Mouse (Mus musculus) naive thymus-derived CD4-positive, alpha-beta T cell, adult 2 months (primary cell): ENCODE results near the gene Fmo4.

ENCODE experiments used
- DNase-seq: peaks from one replicate; pipeline ENCODE4 v3.0.0-alpha.2; 2011; ENCODE audit warnings: low read depth

The Fmo4 gene

DNA sequence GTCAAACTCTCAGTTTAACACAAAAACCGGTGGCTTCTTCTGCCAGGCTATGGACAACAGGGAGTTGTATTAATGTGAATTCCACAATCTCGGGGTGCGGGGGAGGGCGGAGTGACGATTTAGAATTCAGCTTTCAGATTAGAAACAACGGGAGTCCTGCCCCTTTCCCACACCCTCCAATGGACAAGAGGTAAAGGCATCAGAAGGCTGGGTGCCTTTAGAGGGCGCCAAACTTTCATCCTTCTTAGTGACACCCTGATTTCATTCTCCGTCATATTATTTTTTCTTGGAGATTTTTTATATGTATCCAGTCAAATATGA, at the start of gene Fmo4:
TSS of gene Fmo4 (minus strand) at position 137 of the 321 bp plus-strand sequence.
- no peak for DNase-seq

DNA sequence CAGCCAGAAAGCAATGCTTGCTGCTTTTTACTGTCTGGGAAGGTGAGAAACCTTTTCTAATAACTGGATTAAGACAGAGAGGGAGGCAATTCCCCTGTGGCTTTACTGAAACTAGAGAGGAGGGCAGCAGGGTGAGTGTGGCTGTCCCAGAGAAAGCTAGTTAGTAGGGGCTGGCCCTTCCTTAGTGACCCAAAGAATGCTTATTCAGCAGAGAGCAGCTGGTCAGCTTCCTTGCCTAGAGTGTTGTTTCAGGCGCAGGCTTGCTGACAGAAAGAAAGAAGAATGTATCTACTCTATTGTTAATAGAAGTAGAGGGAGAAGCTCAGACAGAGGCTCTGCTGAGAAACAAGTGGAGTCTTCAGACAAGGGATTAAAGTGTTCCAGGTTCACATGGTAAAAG, 48.6 kb upstream of the Fmo4 start:
- no peak for DNase-seq

DNA sequence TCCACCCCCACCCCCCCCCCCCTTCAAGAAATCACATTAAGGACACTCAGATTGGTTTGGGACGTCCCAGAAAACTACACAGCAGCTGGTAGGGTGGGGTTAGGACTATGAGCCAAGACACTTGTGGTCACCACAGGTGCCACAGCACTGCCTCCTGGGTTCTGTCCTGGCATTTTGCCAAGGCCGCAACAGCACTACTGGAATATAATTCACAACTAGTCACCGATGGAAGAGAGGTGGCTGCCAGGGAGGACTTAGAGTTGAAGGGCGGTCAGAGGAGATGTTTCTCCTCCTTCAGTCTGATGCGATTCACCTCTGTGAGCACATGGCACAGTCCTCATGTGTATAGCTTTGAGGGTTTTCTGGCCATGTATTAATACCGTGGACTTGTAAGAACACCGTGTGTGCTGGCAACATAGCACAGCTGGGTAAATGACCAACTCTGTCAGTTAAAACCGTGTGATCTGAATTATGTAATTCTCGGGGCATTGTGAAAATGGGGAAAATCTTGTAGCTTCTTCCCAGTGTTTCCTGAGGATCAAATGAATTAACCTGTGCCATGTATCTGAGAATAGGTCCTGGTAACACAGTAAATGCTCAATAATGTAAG, 46.3 kb upstream of the Fmo4 start:
- DNase-seq = no peak

DNA sequence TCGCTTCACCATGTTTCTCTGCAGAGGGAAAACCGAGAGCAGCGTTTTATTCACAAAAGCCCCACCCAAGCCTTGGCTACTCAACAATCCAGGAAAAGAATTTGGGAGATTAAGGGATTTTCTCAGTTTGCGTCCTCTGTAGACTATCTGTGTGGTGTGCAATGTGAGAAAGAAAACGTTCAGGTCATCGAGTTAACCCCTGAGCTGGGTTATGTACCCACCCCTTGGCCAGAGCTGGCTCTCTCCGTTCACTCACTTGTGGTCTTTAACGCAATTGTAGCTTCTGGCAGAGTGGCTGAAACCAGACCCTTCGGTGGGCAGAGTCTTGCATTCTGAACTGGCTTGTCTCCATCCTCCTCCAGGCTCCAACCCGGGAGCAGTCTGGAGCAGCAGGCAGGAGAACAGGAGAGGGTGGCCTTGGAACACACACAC, 45.8 kb upstream of the Fmo4 start:
- no peak for DNase-seq

DNA sequence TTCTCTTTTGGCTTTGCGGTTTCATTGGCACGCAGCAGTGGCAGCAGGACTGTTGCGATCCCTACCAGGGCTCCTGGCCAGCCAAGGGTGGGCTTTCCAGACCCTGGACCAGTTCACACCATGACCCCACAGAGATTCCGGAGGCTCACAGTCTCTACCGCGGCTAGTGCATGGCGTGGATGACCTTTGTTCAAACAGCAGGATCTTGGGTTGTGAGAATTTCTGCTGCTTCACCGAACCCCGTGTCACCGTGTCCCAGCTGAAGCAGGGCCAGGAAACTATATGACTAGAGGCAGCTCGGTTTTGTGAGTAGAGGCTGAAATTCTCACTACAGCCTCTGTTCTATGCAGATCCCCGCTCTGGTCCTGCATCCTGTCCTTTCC, 45.0 kb upstream of the Fmo4 start:
- DNase-seq = no peak

DNA sequence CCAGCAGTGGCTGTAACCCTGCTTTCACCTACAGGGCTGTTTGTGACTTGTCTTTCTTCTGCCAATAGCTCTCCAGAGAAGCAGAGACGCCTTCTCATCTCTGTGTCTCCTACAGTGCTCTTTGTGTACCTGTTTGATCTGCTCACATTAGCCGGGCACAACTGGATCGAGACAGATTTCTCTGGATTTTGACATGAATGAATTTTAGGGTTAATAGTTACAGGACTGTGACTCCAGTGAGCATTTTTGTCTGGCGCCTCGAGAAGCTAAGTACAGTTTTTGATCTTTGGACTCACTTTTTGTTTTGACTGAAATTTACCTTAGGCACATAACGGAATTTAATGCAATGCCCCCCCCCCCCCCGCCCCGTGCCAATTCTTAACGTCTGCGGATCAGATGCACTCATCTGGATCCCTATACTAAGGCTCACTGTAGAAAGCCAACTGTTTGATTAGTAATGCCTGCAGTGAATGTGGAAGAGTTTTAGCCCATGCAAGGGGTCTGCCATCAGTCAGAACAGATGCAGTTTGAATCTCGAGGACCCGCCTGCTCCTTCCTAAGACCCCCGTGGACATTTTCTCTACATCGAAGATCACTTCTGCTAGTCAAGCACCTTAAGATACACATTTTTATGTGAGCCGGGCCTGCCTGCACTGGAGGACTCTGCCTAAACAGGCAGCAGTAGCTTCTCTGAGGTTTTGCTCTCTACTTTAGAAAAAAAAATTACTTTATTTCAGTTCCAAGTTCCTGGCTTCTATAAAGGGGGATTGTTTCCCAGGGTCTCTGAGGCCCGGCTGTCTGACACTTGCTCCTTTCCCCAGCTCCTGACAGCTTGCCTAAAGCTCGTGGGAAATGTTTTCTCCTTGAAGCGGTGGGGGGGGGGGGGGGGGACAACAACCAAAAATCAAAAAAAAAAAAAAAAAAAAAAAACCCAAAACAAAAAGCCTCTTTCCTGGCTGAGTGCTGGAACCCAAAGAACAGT, 44.3 kb upstream of the Fmo4 start:
- no peak for DNase-seq

DNA sequence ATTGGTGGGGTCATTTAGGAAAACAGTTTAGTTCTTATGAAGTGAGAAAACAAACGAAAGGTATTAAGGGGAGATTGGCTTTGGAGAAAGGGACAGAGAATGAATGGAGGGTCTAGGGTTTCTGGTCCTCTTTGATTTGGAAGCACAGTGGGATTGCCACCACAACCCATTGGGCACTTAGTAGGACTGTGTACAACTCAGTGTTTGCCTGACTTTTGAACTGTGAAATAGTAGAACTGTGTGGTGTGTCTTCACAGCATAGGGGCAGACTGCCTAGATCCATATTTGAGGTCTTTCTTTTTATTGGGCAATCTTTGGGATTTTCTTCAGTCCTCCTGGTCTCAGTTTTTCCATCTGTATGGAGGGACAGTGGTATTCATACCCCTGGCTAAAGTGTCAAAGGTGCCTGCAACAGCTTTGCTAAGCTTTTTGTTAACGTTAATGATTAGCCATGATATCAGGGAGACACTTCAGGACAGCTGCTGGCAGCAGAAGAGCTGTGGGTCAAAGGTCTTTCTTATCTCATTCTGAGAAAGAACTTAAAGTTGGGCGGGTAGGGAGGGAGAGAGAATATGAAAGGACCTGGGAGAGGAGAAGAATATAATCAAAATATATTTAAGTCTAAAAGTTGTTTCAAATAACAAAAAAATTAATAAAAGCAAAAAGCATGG, 40.2 kb upstream of the Fmo4 start:
- no peak for DNase-seq

DNA sequence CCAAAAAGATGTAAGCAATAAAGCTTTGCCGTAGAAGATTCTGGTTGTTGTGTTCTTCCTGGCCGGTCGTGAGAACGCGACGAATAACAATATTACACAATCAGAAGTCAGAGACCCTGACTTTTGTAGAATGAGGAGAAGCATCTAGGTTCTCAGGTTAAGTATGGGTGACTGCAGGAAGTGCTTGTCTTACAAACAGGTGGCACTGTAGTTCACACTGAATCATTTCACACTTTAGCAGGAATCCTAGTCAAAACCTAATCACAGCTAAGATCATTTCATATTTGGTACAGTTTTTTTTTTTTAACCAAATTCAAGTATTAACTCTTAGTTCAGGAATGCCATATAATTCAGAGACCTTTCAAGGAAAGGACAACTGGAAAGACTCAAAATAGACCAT, 33.8 kb upstream of the Fmo4 start:
- no peak for DNase-seq

DNA sequence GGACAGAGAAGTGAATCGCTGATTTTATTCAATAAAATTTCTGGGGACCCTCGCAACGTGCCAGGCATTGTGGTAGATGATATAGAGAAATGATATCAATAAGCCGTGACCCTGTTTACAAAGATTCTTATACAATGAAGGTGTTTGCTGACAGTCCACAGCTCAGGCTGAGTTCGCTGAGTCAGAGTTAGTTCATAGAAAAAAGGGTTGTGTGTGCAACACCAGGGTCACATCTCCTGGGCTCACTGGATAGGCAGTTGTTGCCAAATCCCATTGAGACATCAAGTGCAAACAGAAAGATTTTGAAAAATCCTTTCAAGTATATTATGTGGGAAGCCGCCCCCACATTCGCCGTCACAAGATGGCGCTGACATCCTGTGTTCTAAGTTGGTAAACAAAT, 26.4 kb upstream of the Fmo4 start:
- DNase-seq = no peak

DNA sequence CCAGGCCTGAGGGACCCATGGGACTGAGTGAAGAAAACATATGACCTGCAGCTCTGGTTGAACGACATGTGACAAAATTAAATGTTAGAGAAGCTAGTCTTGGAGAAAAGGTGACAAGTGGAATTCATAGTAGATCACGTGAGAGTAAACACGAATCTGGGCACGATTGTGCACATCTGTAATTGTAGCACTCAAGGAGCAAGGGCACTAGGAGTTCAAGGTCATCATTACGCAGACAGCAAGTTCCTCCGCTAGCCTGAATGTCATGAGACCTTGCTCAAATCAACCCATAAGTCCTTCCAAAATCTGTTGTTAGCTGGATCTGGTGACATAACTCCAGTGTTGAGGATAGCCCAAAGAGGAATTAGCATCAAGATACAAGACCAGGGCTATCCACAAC, 25.2 kb upstream of the Fmo4 start:
- DNase-seq = no peak

DNA sequence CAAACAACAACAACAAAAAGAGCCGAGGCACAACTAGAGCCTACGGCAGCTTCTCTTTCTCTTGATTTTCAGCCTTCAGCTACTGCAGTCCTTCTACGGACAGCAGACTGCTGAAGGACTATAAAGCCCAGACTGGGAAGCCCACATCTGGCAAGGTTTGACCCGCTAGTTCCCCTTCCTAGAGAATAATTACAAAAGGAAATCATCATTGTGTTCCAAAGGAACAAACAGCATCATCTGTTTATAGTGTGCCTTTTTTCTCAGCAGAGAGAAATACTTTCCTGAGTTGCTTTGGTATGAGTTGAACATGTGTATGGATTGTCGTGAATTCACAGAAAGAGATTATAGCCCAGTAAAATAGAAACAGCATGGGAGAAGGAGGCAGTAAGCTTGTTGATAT, 20.6 kb upstream of the Fmo4 start:
- no peak for DNase-seq

DNA sequence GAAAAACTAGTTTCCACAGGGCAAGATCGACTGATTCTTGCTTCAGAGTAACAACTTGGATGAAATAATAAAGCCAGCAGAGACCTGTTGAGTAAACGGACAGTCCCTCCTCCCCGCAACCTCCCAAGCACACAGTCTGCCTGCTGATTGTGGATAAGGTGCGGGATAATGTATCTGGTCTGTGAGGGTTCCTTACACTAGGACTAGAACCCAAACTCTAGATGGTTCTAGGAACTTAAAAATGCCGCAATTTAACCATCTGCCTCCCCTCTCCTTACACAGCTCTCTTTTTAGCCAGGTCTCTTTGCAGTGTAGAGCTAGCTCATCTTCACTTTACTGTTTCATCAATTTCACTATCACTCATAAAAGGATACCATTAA, 18.8 kb upstream of the Fmo4 start:
- no peak for DNase-seq

DNA sequence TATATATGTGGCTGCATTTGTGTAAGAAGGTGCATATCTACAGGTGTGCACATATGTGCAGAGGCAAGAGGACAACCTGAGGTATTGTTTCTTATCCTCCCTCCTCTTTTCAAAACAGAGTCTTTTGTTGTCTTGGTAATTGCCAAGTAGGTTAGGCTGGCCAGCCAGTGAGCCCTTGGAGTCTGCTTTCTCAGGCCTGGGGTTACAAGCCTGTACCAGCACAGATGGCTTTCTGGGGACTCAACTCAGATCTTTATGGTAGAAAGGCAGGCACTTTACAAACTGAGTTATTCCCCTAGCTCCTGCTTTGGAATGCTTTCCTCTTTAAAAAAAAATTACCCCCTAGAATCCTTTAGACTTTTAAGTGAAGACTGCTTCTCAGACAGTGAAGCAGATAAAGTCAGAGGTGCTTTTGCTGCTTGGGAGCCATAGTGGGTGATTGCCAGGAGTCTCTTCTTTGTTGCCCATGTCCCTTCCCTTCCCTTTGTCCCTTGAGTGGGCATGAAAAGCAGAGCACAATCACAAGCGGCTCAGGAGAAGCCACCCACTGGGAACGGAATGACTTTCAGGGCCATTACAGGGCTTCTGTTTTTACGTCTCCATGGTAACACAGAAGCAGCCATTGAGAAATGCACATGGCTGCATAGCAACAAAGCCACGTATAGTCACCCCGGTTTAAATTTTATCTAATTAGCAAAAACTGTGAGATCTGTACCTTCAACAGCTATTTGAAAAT, 18.2 kb upstream of the Fmo4 start:
- DNase-seq = no peak

DNA sequence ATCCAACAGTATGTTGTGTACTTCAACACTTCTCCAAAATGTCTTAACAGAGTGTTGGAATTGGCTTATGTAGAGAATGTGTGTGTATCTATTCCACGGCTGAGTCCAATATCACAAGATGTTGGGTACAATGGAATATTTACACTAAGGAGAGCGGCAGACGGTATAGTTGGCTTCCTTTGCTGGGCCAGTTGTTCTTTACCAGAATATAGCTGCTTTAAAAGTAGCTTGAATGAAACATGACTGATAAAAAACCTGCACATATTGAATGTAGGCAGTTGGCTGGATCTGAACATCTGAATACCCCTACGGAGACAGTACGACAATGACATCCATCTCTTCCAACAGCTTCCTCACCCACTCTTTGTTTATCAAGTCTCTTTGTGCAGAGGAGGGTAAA, 5.5 kb upstream of the Fmo4 start:
- no peak for DNase-seq

DNA sequence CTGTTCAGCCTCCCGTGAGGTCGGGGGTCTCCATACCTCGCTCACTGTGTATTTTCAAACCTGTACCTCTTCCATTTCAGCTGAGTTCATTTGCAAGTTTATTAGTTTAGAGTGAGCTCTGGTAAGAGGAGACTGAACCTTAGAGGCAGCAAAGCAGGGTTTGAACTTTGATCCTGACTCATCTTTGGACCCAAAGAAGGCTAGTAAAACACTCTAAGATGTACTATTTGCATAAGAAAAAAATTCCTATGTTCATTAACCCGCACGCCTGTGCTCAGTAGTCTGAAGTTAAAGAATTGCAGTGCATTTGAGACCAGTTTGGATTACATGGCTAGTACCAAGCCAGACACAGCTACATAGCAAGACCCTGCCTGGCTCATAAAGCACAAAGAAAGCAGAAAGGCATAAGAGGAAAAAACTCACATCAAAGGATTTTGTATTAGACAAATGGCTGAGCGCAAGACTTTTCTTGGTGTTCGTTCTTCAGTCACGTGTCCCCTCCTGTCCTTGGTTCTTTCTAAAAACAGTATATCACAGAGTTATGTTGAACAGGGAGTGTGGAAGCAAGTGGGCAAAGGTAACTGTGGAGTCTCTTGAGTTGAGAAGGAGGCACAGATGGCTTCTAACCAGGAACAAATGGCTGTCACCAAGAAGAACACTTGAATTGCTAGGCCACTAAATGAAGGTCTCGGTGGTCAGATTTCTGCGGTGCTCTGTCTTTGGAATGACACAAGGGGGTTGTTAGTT, 1.8 kb upstream of the Fmo4 start:
- DNase-seq = no peak

DNA sequence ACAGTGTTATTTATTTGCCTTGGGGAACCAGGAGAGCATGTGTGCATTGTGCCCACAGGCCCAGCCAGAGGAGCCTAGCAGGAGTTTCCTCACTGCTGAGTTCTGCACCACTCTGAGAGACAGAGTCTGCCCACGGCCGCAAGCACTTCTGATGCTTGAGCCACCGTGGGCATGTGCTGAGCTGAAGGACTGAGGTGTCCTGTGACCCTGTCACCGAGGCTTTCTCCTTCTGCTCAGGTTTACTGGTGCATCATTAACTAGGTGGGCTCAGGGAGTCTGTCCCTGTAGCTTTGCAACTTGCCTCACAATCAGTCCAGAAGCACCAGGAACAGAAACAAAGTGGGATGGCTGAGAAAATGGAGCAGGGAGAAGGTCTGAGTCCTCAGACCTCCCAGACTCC, 1.2 kb upstream of the Fmo4 start:
- DNase-seq = no peak

DNA sequence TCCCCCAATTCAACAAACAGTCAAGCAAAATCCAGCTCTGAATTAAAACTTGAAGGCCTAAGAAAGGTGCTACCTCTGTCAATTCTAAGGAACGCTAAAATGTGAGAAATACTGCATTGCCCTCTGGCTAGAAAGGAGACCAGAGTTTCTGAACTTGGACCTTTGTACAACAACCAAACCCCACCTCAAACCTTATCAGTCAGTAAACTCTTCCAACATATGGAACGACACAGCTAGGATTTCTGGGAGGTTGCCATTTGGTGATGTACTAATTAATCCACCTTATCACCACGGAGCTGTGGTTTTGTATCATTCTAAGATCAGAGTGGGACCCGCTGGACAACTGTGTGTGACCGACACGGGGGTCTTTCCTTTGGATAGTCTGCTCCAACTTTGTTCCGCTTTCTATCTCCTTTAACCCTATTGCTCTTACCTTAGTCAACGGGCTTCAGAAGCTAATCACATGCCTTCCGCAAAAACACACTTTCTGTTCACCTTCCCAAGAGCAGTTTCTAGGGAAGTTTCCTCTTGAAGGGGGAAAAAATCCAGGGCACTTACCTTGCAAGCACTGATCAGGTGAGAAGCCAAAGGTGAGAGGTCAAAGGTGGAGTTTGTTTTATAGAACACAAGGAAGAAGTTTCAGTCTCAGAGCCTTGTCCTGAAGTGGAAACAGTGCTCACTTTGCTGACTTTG, 483 bp downstream of the Fmo4 start:
- no peak for DNase-seq

DNA sequence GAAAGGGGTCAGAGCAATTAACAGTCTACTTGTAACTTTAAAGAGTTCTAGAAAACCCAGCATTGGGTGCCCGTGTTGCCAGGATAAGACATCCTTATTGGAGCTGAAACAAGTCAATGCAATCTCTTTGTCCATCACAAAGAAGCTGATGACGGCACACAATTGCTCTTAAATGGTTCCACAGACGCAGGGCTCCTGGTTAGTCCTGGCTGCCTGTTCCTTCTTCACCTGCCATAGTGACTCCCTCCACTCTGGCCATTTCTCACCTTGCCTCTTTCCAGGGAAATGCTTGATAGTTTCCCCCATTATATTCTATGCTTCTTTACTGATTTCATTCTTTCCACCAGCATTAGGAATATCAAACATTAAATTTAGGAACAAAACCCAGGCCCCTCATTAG, 5.2 kb downstream of the Fmo4 start:
- DNase-seq = no peak

DNA sequence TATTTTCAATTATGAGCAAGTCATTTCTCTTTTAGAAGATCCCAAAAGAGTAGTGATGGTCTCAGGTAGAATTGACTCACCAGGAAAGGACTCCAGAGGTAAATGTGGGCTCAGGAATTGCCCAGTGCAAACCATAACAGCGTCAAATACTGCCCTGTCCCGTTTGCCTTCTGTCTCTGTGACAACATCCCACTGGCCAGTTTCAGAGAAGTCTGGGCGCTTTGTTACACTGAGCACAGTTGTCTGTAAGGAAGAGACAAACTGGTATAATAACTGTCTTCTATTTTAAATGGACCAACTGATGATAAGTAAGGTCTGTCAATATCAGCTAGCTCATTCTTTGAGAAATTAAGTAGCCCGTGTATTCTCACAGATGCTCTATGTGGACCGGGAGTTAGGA, 6.3 kb downstream of the Fmo4 start:
- DNase-seq = no peak

DNA sequence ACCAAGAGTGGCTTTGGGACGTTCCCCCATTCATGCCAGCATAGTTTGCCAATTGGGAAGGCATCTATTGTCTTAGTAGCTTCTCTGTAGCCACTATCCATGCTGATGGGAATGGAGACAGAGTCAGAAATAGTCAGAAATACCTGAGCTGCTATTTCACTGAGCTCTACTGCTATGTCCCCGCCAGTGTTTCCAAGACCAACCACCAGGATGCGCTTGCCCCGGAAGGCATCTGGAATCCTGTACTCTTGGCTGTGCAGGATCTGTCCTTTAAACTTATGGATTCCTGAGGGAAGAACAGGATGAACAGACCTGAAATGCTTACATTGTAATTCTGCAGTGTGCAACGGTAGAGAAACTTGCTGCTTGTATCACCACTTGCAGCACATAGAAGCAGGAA, 8.8 kb downstream of the Fmo4 start:
- no peak for DNase-seq

DNA sequence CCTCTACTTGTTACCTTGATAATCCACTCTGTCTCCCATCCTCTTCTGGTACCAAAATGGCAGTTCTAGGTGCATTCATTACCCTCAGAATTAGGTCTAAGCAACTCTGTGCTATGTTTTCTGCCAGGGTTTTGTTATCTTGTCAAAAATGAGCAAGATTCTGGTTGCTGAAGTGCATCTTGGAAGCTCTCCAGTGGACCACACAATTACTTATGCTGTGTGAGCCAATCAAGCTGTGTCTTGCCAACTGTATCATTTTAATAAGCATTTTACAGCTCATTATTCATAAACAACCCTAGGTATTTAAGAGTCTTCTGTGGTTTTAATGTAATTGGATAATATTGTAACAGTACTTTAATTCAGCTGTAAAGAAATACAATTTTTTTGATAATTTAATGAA, 17.3 kb downstream of the Fmo4 start:
- DNase-seq = no peak
